Mouse (Mus musculus): ENCODE data around the gene Ucn.
A peak's percentile ranks its signal among the peaks of the same experiment; 100 is the strongest.

Ucn gene

DNA sequence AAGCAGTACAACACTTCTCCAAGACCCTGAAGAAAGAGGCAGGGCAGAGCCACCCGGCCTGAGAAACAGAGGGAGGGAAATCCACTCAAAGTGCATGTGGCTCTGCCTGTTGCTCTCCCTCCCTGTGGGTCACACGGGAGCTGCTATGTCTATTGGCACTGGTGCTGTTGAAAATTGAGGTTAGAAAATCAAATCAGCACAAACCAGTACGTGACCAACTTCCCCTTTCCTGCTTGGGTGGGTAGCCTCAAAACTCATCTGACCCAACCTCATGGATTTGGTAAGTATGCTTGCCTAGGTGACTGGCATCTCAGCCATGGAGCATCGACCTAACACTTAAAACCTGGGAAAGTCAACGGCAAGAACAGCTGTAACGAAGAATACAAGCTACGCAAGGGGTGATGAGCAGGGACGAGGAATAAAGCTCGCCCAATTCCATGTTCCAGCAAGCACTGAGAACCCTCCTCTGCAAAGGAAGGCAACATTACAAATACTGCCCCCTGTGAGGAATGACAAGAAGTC, 32.8 kb downstream of the Ucn start, which contains the start of gene Dnajc5g:
Gene Dnajc5g, plus strand, starts transcription at position 472 of the 522 bp plus-strand sequence.
- no peak for DNase-seq

DNA sequence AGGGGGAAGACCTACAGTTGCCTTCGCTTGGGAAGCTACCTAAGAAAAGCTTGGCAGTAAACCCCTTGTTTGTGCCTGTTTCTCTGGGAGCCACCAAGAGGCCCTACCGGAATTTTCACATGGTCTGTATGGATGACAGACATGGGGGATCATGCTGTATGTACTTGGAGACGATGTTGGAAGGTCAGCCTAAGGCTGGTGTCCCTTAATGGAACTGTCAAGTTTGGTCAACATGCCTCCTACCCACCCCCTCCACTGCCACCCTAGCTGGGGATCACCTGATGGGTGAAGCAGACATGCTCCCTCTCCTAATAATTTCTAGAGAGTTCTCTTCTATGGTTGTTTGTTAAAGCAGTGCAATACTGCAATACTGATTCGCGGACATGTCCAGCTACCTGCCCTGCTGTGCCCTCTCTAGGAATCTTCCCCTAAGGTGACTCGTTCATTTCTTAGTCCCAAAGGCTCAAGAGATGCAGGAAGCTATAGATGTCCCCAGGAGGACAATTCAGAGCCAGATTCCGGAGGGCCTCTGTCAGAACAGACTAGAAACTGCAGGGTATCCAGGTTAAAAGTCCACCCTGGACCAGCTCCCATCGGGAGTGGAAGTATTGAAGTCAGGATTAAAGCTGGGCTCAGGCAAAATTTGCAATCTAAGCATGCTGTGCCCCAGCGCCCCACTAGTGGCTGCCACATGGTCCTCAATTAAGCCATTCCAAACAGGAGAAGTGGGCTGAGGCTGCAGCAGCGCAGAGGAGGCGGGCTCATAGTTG, 42.7 kb downstream of the Ucn start:
- DNase-seq: peak; percentile 11

DNA sequence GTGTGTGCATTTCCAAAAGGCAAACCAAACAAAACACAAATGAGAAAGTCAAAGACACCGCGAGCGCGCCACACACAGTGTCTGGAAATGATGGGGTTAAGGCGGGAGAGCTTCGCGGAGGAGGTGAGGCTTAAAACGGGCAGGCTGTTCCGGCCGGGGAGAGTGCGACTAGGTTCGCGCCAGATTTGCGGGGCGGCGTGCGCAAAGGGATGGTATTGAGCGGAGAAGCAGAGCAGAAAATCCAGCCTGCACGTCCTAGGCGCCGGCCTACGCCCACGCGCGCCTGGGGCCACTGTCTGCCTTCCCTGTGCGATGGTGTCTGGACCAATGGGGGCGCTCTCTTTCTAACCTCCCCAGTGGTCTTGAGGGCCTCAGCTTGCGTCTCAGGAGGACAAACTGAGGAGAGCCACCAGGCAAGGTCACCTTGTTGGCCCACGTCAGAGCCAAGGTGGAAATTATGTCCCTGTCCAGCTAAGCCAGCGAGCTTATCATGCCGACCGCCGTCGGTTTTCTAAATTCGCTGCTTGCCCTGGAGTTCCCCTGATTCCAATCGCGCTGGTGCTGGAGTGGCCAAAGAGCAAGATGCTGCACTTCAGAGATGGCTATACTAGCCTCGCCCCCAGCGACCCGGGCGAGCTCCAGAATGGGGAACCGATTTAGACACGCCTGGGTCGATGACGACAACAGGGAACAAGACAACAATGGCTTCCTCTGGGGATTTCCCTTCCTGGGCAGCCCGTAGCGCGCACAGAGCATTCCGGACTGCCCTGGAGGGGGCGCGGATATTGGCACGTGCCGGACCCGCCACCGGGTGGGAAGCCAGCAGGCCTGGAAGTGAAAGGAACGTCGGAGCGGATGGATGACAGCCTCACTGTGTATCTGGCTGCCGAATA, 43.6 kb downstream of the Ucn start:
- peak; percentile 60 for DNase-seq

DNA sequence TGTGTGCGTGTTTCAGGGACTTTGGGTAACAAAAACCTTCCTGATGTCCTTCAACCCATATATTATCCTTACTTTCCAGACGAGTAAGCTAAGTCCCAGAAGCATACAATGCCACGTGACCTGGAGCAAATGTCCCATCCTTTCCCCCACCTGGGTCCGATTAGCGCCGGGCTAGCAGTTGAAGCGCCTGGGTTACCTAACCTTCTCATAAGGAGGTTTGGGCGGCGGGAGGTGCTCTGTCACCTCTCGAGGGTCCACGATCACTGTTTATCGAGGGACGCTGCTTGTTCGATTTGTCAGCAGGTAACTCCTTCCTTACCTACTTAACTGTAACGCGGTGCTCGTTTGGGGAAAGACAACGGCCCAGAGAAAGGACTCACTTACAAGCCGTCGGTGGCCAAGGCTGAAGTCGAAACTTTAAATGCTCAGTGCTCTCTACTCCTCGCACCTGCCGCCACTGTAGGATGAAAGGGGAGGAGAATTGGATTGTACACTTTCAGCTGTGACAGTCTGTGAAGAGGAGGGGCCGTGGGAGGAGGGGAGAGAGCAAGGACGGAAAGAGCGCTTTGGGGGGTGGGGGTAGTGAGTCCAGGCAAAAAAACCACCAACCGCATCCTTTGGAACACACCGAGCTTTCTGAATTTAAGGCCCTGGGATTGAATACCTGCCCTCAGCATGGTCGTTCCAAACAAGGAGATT, 44.4 kb downstream of the Ucn start:
- DNase-seq: peak; percentile 48

DNA sequence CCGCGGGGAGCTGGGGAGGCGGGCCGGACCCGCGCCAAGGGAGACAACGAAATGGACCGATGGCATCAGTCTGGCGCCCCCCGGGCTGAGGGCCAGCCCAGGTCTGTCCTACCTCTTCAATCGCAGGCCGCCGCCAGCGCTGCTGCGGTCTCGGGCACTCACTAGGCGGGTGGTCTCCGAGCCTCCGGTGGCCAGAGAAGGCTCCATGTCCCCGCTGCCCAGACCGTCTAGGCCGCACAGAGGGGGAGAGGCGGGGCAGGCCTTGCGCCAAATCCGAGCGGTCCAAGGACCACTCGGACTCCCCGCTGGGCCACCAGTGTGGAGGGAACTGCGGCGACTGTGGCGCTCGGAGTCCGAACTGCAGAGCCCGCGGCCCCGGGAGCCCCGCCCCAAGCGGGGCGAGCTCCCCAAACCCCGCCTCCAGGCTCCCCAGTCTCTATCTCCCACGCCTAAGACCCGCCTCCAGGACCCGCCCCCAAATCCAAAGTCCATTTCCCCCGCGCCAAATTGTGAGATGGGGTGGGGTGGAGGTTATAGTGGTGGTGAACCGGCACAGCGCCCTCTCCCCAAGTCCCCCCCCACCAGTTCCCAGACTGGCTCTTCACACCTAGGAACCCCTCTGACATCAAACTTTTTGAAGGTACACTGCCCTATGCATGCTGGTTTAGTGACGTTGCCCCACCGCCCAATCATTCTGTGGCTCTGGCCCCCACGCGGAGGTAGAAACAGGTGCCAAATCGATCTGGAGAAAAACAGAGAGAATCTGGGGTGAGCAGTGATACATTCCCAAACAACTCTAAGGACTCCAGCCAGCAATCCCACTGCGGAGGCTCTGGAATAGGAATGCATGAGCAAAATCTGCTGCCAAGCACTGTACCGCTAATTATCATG, 45.2 kb downstream of the Ucn start:
- DNase-seq: peak; percentile 61

DNA sequence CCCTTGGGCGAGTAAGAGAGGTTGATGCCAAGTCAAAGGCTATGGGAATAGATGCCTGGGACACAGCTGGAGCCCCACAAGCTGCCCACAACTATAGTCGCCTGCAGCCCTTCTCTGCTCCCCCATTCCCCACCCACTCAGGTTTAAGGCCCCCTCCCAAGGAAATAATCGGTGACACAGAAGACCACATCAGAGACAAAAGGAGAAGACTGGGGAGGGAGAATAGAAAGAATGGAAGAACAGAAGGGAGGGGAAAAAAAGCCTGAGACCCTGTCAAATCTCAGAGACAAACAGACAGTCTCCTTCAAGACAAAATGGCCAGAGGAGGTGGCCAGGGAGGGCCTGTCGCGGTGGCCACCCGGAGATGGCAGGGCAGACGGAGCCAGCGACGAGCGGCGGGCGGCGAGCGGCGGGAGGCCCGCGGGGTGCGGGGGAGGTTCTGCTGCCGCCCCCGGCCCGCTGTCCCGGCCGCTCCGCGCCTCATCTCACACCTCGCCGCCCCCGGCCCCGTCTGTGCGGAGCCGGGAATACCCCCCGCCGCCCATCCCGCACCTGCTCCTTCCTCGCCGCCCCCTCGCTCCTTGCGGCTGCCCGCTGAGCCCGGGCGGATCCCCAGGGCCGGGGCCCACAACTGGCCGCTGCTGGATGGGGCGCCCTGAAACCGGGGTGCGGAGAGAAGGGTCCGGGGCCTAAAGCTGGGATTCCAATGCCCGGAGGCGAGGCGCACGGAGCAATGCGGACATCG, 46.2 kb downstream of the Ucn start:
- DNase-seq: peak; percentile 11
